Mouse (Mus musculus): ENCODE data around the gene Tmem184b. TPM values are rescaled to one million over a fixed set of nuclear protein-coding genes. Genes with fewer than 3 reads are reported as not detected.
A peak's percentile ranks its signal among the peaks of the same experiment; 100 is the strongest.

Gene Tmem184b
- total and polyA plus RNA-seq, 3 experiments = 38.7 to 83.1 (median 42.9) TPM

DNA sequence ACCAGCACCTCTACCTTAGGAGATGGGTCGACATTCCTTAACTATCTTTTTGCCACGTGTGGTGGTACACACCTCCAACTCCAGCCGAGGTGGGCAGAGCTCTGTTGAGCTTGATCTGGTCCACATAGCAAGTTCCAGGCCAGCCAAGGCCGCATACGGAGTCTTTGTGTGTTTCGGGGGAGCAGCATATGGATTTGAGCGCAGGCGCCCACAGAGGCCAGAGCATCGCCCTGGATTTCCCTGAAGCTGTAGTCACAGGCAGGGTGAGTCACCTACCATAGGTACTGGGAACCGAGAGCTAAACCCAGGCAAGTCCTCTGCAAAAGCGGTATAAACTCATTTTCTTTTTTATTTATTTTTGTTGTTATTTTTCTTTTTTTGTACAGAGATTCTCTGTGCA is 29.0 kb upstream of the Tmem184b start:
- intact Hi-C loops (cut with DNase I) = no loop called here
- 49% methylated on average over 11 of the region's 11 CpGs for WGBS
- H3K9ac ChIP-seq (ENCODE audit: low read depth, low read length) = no peak overlapping the region; the same call in 1 of the 2 replicates
- no peak overlapping the region; the same call in 1 of the 2 replicates for H3K4me3 ChIP-seq
- H3K4me1 ChIP-seq (ENCODE audit: control insufficient read depth, insufficient read depth, low read length) = peaks cover 42% of the 10 kb centered on the region
- peaks cover 17% of the 10 kb centered on the region for H3K36me3 ChIP-seq (ENCODE audit: control insufficient read depth, insufficient read depth, low read length)
- TF ChIP-seq CTCF (IDR thresholded peaks at IDR 0.05) (no peak), EP300 (IDR thresholded peaks at IDR 0.05; ENCODE audit: insufficient read depth, low read depth, low read length) (no peak), POLR2A (IDR thresholded peaks at IDR 0.05; ENCODE audit: insufficient read depth, low read depth, low read length) (no peak)
- H3K79me2 ChIP-seq (replicated peaks; ENCODE audit: control insufficient read depth, insufficient read depth, low read length) = peaks cover 9% of the 10 kb centered on the region
- no peaks in the 10 kb centered on the region for H3K27me3 ChIP-seq (ENCODE audit: control insufficient read depth, insufficient read depth, low read length)
- H3K27ac ChIP-seq = peak overlapping the region; percentile 63
- DNase-seq = no peak

DNA sequence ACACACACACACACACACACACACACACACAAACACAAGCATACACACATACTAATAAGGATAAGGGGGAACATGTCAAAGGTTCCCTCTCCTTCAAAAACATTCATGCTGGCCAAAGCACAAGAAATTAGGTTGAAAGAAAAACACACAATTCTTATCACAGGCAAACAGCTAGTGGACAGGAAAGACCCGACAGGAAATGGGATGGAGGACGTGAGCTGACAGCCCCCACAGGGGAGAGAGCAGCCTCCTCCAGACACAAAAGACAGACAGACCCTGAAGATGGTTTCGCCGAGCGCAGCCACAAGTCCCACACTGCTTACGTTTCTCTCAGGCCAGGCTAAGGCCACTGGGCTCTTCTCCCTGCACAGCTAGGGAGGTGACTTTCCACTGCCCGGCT is 28.6 kb upstream of the Tmem184b start:
- peak; percentile 56; the same call in 1 of the 2 replicates for TF ChIP-seq EP300 (IDR thresholded peaks at IDR 0.05; ENCODE audit: insufficient read depth, low read depth, low read length)
- peak; percentile 42; the same call in 1 of the 2 replicates for TF ChIP-seq POLR2A (IDR thresholded peaks at IDR 0.05; ENCODE audit: insufficient read depth, low read depth, low read length)
- TF ChIP-seq CTCF (IDR thresholded peaks at IDR 0.05) = no peak
- Histone ChIP-seq H3K79me2 (replicated peaks; ENCODE audit: control insufficient read depth, insufficient read depth, low read length) (peaks cover 9% of the 10 kb centered on the region), H3K36me3 (ENCODE audit: control insufficient read depth, insufficient read depth, low read length) (peaks cover 13% of the 10 kb centered on the region), H3K4me3 (no peak overlapping the region; the same call in 1 of the 2 replicates), H3K27me3 (ENCODE audit: control insufficient read depth, insufficient read depth, low read length) (no peaks in the 10 kb centered on the region), H3K9ac (ENCODE audit: low read depth, low read length) (no peak overlapping the region; the same call in 1 of the 2 replicates), H3K4me1 (ENCODE audit: control insufficient read depth, insufficient read depth, low read length) (peaks cover 38% of the 10 kb centered on the region), H3K27ac (peak overlapping the region; percentile 63)
- WGBS = 38% methylated on average over 7 of the region's 7 CpGs
- intact Hi-C loops (cut with DNase I) = no loop called here
- no peak for DNase-seq

DNA sequence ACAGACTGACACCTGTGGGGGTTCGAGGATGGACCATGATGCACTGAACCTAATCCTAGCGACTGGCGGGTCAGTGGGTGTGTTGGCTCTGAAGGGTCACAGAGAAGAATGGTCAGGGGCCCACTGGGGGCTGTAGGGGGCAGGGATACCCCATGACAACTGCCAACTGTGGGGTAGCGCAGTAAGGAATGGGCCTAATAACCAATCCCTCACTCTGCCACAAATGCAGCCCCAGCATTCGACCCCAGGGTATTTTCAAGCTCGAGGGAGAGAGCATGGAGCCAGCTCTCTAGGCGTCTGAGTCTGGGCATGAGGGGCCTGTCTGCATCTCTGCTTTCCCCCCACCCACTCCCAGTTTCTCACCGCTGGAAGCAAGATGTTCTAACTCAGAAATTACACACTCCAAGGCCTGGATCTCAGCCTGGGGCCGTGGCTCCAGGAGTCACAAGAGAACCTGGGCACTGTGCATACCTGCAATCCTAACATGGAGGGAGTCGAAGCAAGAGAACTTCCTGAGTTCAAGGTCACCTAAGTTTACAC is 27.2 kb upstream of the Tmem184b start:
- H3K4me3 ChIP-seq = no peak overlapping the region
- peaks cover 7% of the 10 kb centered on the region for H3K79me2 ChIP-seq (replicated peaks; ENCODE audit: control insufficient read depth, insufficient read depth, low read length)
- peaks cover 4% of the 10 kb centered on the region; the same call in 1 of the 2 replicates for H3K36me3 ChIP-seq (ENCODE audit: control insufficient read depth, insufficient read depth, low read length)
- H3K27ac ChIP-seq = no peak overlapping the region; the same call in 1 of the 2 replicates
- no peak for DNase-seq
- H3K27me3 ChIP-seq (ENCODE audit: control insufficient read depth, insufficient read depth, low read length) = no peaks in the 10 kb centered on the region
- H3K4me1 ChIP-seq (ENCODE audit: control insufficient read depth, insufficient read depth, low read length) = peaks cover 24% of the 10 kb centered on the region
- intact Hi-C loops (cut with DNase I) = no loop called here
- no peak overlapping the region for H3K9ac ChIP-seq (ENCODE audit: low read depth, low read length)
- TF ChIP-seq EP300 (IDR thresholded peaks at IDR 0.05; ENCODE audit: insufficient read depth, low read depth, low read length) = no peak
- no peak for TF ChIP-seq POLR2A (IDR thresholded peaks at IDR 0.05; ENCODE audit: insufficient read depth, low read depth, low read length)
- TF ChIP-seq CTCF (IDR thresholded peaks at IDR 0.05) = no peak
- 70% methylated on average over 10 of the region's 10 CpGs for WGBS

DNA sequence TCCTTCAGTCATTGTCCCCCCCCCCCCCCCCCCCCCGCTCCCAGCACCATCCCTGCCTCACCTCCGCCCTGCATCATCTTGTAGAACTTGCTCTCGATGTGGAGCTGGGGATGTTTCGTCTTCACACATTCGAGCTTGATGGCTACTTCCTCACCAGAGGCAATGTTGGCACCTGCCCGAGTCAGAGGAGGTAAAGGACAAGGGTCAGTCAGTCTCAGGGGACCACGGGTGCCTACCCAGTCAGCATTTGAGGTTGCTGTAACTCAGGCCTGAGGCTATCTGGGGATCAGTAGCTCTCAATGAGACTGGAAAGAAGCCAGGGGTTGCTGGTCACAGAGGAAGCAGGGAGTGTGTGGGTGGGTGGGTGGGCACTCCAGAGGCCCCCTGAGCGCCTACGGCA is 26.6 kb upstream of the Tmem184b start:
- intact Hi-C loops (cut with DNase I) = no loop called here
- no peak overlapping the region for H3K27ac ChIP-seq
- peaks cover under 1% of the 10 kb centered on the region; the same call in 1 of the 2 replicates for H3K36me3 ChIP-seq (ENCODE audit: control insufficient read depth, insufficient read depth, low read length)
- H3K27me3 ChIP-seq (ENCODE audit: control insufficient read depth, insufficient read depth, low read length) = no peaks in the 10 kb centered on the region
- 55% methylated on average over 8 of the region's 9 CpGs for WGBS
- peaks cover 22% of the 10 kb centered on the region for H3K4me1 ChIP-seq (ENCODE audit: control insufficient read depth, insufficient read depth, low read length)
- H3K9ac ChIP-seq (ENCODE audit: low read depth, low read length) = no peak overlapping the region
- H3K79me2 ChIP-seq (replicated peaks; ENCODE audit: control insufficient read depth, insufficient read depth, low read length) = peaks cover 7% of the 10 kb centered on the region
- H3K4me3 ChIP-seq = no peak overlapping the region
- TF ChIP-seq POLR2A (IDR thresholded peaks at IDR 0.05; ENCODE audit: insufficient read depth, low read depth, low read length) = no peak
- TF ChIP-seq EP300 (IDR thresholded peaks at IDR 0.05; ENCODE audit: insufficient read depth, low read depth, low read length) = no peak
- no peak for TF ChIP-seq CTCF (IDR thresholded peaks at IDR 0.05)
- no peak for DNase-seq

DNA sequence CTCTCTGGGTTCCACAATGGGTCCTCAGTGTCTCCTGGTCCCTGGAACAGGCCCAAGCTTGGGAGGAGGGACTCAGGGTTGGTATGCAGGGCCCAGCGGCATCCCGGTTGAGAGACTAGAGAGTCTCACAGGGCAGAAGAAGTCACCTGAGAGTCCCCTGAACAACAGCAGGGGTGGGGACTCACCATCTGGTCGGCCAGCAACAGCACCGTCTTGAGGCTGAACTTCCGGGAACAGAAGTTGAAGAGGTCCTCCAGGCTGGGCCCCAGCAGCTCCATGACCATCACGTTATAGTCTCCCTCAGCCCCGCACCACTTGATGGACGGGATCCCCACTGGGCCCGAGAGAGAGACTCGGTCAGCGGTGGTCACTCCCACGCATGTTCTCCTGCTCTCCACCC is 26.2 kb upstream of the Tmem184b start:
- peaks cover 19% of the 10 kb centered on the region for H3K4me1 ChIP-seq (ENCODE audit: control insufficient read depth, insufficient read depth, low read length)
- TF ChIP-seq POLR2A (IDR thresholded peaks at IDR 0.05; ENCODE audit: insufficient read depth, low read depth, low read length) = no peak
- no peaks in the 10 kb centered on the region for H3K27me3 ChIP-seq (ENCODE audit: control insufficient read depth, insufficient read depth, low read length)
- DNase-seq = no peak
- WGBS = 75% methylated on average over 12 of the region's 12 CpGs
- peaks cover 6% of the 10 kb centered on the region for H3K79me2 ChIP-seq (replicated peaks; ENCODE audit: control insufficient read depth, insufficient read depth, low read length)
- H3K4me3 ChIP-seq = no peak overlapping the region
- no peak overlapping the region for H3K9ac ChIP-seq (ENCODE audit: low read depth, low read length)
- H3K27ac ChIP-seq = no peak overlapping the region
- no peaks in the 10 kb centered on the region; the same call in 1 of the 2 replicates for H3K36me3 ChIP-seq (ENCODE audit: control insufficient read depth, insufficient read depth, low read length)
- intact Hi-C loops (cut with DNase I) = no loop called here

DNA sequence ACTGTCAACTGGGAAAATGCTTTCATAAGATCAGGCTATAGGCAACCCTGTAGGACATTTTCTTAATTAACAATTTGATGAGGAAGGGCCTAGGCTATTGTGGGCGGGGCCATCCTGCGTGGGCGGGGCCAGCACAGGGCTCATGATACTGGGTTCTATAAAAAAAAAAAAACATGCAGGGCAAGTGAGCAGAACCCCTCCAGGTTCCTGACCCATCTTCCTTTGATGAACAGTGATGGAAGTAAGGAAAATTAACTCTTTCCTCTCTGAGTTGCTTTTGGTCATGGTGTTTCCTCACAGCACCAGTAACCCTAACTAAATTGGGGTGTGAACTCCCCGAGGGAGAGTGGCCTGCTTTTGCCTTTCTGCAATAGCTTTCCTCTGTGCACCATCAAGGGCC is 25.2 kb upstream of the Tmem184b start:
- Histone ChIP-seq H3K79me2 (replicated peaks; ENCODE audit: control insufficient read depth, insufficient read depth, low read length) (peaks cover 3% of the 10 kb centered on the region), H3K9ac (ENCODE audit: low read depth, low read length) (no peak overlapping the region), H3K27ac (no peak overlapping the region), H3K4me3 (no peak overlapping the region), H3K36me3 (ENCODE audit: control insufficient read depth, insufficient read depth, low read length) (no peaks in the 10 kb centered on the region; the same call in 1 of the 2 replicates), H3K4me1 (ENCODE audit: control insufficient read depth, insufficient read depth, low read length) (peaks cover 16% of the 10 kb centered on the region), H3K27me3 (ENCODE audit: control insufficient read depth, insufficient read depth, low read length) (no peaks in the 10 kb centered on the region)
- WGBS = 64% methylated on average over 4 of the region's 4 CpGs
- TF ChIP-seq CTCF (IDR thresholded peaks at IDR 0.05) (no peak), POLR2A (IDR thresholded peaks at IDR 0.05; ENCODE audit: insufficient read depth, low read depth, low read length) (no peak), EP300 (IDR thresholded peaks at IDR 0.05; ENCODE audit: insufficient read depth, low read depth, low read length) (no peak)
- intact Hi-C loops (cut with DNase I) = no loop called here
- DNase-seq = no peak

Measured in heart, adult 2 months (tissue).